Mouse (Mus musculus): Measurements from ENCODE around the gene Cep97.

- no peak for TF ChIP-seq POLR2A (IDR thresholded peaks at IDR 0.05; ENCODE audit: low read depth, low read length)
- TF ChIP-seq CTCF (IDR thresholded peaks at IDR 0.05; ENCODE audit: borderline replicate concordance, insufficient read depth, low read length), result no peak
Measured at GRCm38 (mm10) chr16:55972626-55973201, 38.1 kb upstream of the Cep97 start.

All from embryonic fibroblast, embryonic 13.5 days (primary cell).